Mouse (Mus musculus) gastrocnemius, postnatal 14 days (tissue): Measurements from ENCODE around the gene Agfg1. TPM values are rescaled to one million over a fixed set of nuclear protein-coding genes. Genes with fewer than 3 reads are reported as not detected.

Experiments used
- DNase-seq: peaks from one replicate; pipeline ENCODE4 v3.0.0; 2021; ENCODE audit warnings: mixed read lengths
- intact Hi-C: fragments of 180-260 bp; cut with DNase I; formaldehyde crosslinking; loops from one replicate; pipeline ENCODE4 v1.15.1; 2025; ENCODE audit warnings: low total_unique reads
- long read RNA-seq, 2 experiments: library from polyadenylated mRNA; stranded (forward); transcript quantifications; one replicate each; pipeline ENCODE4 v2.0.0; 2021
- total RNA-seq, 2 experiments: library from RNA; stranded (reverse); gene quantifications; 2 replicates each; pipeline ENCODE4 v1.2.3; 2021

Gene Agfg1
- total RNA-seq, result 10 to 100 TPM; 21.5 to 25.3 TPM
- long read RNA-seq, experiment 1, full-length matches to known transcripts, result 9 of 27 reads
- long read RNA-seq, experiment 1, partial matches to known transcripts, result 3 of 27 reads
- long read RNA-seq, experiment 1, other reads (novel, unspliced or antisense), result 15 of 27 reads
- long read RNA-seq, experiment 2, full-length matches to known transcripts, result 3 of 27 reads
- long read RNA-seq, experiment 2, partial matches to known transcripts, result 1 of 27 reads
- long read RNA-seq, experiment 2, other reads (novel, unspliced or antisense), result 23 of 27 reads

- DNase-seq, result peak; percentile 92
- intact Hi-C loops, result no loop called here
Observed at GRCm38 (mm10) chr1:82839296-82839613, at the start of gene Agfg1. Gene Agfg1 (plus strand): TSS chr1:82839483.

- DNase-seq, result no peak
- intact Hi-C loops, result no loop called here
Observed at GRCm38 (mm10) chr1:82791105-82791504, 48.2 kb upstream of the Agfg1 start.

- no peak for DNase-seq
- intact Hi-C loops, result no loop called here
Observed at GRCm38 (mm10) chr1:82792238-82792637, 47.0 kb upstream of the Agfg1 start.

GRCm38 (mm10) chr1:82793110-82793509 is 46.2 kb upstream of the Agfg1 start:
- intact Hi-C loops, result no loop called here

GRCm38 (mm10) chr1:82793986-82794385 is 45.3 kb upstream of the Agfg1 start:
- DNase-seq, result no peak
- intact Hi-C loops, result no loop called here

More at GRCm38 (mm10) chr1:82793110-82793509, 46.2 kb upstream of the Agfg1 start:
- no peak for DNase-seq

- intact Hi-C loops, result no loop called here
- no peak for DNase-seq
Observed at GRCm38 (mm10) chr1:82795211-82795610, 44.1 kb upstream of the Agfg1 start.

- intact Hi-C loops, result no loop called here
Observed at GRCm38 (mm10) chr1:82795702-82796443, 43.4 kb upstream of the Agfg1 start.

GRCm38 (mm10) chr1:82797088-82797487 is 42.2 kb upstream of the Agfg1 start:
- intact Hi-C loops, result no loop called here
- no peak for DNase-seq

More at GRCm38 (mm10) chr1:82795702-82796443, 43.4 kb upstream of the Agfg1 start:
- no peak for DNase-seq

- peak; percentile 13 for DNase-seq
- intact Hi-C loops, result no loop called here
Observed at GRCm38 (mm10) chr1:82798304-82798703, 41.0 kb upstream of the Agfg1 start.

- DNase-seq, result peak; percentile 9
- intact Hi-C loops, result no loop called here
Observed at GRCm38 (mm10) chr1:82798922-82799321, 40.4 kb upstream of the Agfg1 start.

GRCm38 (mm10) chr1:82801105-82801783 is 38.0 kb upstream of the Agfg1 start:
- intact Hi-C loops, result no loop called here
- DNase-seq, result no peak

- no peak for DNase-seq
- intact Hi-C loops, result no loop called here
Observed at GRCm38 (mm10) chr1:82803608-82804007, 35.7 kb upstream of the Agfg1 start.

GRCm38 (mm10) chr1:82804059-82804458 is 35.2 kb upstream of the Agfg1 start:
- DNase-seq, result no peak
- intact Hi-C loops, result no loop called here

GRCm38 (mm10) chr1:82806391-82806790 is 32.9 kb upstream of the Agfg1 start:
- peak; percentile 8 for DNase-seq
- intact Hi-C loops, result no loop called here

GRCm38 (mm10) chr1:82807206-82807605 is 32.1 kb upstream of the Agfg1 start:
- no peak for DNase-seq
- intact Hi-C loops, result no loop called here

GRCm38 (mm10) chr1:82808564-82808963 is 30.7 kb upstream of the Agfg1 start:
- intact Hi-C loops, result no loop called here
- no peak for DNase-seq

- DNase-seq, result no peak
- intact Hi-C loops, result no loop called here
Observed at GRCm38 (mm10) chr1:82811766-82812165, 27.5 kb upstream of the Agfg1 start.

- DNase-seq, result no peak
- intact Hi-C loops, result no loop called here
Observed at GRCm38 (mm10) chr1:82815941-82816716, 23.2 kb upstream of the Agfg1 start.

- no peak for DNase-seq
- intact Hi-C loops, result no loop called here
Observed at GRCm38 (mm10) chr1:82819366-82819765, 19.9 kb upstream of the Agfg1 start.

GRCm38 (mm10) chr1:82820179-82820578 is 19.1 kb upstream of the Agfg1 start:
- DNase-seq, result peak; percentile 21
- intact Hi-C loops, result no loop called here
